Mouse (Mus musculus) layer of hippocampus, adult 2 months (tissue): ENCODE measurements around the gene Grasp. TPM values are rescaled to one million over a fixed set of nuclear protein-coding genes. Genes with fewer than 3 reads are reported as not detected.

Experiments
- DNase-seq, 2 experiments: peaks; one replicate each; pipeline ENCODE4 v3.0.0; 2022; ENCODE audit warnings: low spot score in 2 of 2
- H3K27ac ChIP-seq: fragments of 200-600 bp; 2 replicates; pipeline ENCODE4 v1.8.1; 2022
- H3K4me3 ChIP-seq: fragments of 200-600 bp; 2 replicates; pipeline ENCODE4 v1.8.1; 2022; ENCODE audit warnings: mild to moderate bottlenecking
- CTCF ChIP-seq: fragments of 200-600 bp; conservative IDR thresholded peaks from 2 replicates; pipeline ENCODE4 v1.8.1; 2022; ENCODE audit warnings: antibody characterized with exemption, mild to moderate bottlenecking, moderate library complexity
- total RNA-seq, 2 experiments: library from RNA; stranded (reverse); gene quantifications; 2 replicates each; pipeline ENCODE4 v1.2.3; 2021

Grasp gene
- total RNA-seq, 2 experiments from 2014 or later, result 79.5 to 82.7 TPM

DNA sequence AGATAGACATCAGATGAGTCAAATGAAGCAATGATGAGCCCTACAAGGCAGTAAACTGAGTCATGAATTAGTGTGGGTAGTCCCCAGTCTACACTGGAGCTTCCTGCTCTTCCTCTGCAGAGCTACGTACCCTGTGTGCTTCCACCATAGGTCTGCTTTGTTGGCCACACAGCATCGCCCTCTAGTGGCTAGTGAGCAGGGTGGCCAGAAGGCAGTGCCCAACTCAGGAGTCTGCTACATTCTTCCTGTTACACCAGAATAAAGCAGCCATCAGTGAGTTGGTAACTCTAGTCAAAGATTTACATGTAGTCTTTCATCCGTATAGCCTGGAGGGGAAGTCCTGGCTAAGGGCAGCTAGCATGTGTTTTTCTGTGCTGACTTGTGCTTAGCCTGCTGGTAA, 25.8 kb upstream of the Grasp start:
- DNase-seq, result peak; percentile 75 to 77

GRCm38 (mm10) chr15:101198850-101199249, 25.1 kb upstream of the Grasp start:
- peak; percentile 58 for TF ChIP-seq CTCF
- DNase-seq, result no peak

More for the DNA sequence above, 25.8 kb upstream of the Grasp start:
- H3K27ac ChIP-seq, result no peak overlapping the region
- peak; percentile 98 for TF ChIP-seq CTCF
- H3K4me3 ChIP-seq, result no peak overlapping the region

DNA sequence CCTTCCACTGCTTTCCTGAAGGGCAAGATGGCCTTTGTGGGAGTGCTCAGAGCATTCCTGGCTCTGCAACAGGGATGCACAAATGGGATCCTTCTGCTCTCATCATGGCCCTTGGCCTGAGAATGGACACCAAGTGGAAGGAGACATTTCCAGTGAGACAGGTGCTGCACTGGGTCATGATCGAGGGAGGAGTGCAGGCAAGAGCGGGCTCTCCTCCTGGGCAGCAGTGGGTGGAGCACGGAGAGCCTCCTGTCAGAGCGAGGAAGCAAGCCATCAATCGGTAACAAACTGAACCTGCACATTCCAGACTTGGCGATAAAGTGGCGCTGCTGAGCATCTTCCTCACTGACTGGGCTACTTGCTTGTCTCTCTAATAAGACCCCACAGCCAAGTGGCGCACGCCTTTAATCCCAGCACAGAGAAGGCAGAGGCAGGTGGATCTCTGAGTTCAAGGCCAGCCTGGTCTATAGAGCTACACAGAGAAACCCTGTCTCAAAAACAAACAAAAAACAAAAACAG, 23.2 kb upstream of the Grasp start:
- Histone ChIP-seq H3K4me3 (no peak overlapping the region), H3K27ac (no peak overlapping the region)
- TF ChIP-seq CTCF, result no peak
- no peak for DNase-seq

More at GRCm38 (mm10) chr15:101198850-101199249, 25.1 kb upstream of the Grasp start:
- H3K27ac ChIP-seq, result no peak overlapping the region
- no peak overlapping the region for H3K4me3 ChIP-seq

DNA sequence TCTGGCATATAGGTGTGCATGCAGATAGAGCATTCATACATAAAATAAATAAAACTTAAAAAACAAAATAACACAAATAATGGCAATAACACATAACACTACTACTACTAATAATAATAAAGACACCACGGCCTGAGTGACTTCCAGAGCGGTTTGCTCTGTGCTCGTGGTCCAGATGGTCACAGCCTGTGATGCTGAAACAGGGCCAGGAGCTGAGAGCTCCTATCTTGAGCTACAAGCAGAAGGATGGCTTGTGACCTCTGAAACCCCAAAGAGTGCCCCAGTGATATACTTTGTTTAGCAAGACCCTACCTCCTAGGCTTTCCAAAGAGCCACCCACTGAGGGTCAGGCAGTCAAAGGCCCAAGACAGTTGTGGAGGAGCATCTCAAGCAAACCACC, 22.6 kb upstream of the Grasp start:
- no peak overlapping the region for H3K4me3 ChIP-seq
- H3K27ac ChIP-seq, result no peak overlapping the region
- no peak for DNase-seq
- TF ChIP-seq CTCF, result no peak

DNA sequence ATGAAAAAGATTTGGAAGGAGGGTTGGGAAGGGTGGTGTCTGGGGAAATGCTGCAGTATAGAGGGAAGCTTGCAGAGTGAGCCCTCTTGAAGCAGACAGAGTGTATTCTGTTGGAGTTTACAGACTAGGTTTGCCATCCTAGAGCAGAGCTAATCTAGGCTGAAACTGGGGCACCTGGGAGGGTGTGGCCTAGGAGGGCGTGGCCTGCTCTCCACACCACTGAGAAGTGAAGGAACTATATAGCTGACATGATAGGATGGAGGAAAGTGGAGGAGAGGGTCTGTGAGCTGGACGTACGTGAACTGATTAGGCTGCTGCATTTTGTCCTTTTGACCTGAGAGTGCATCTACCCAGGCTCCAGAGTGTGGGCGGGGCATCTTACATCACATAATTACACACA, 20.3 kb upstream of the Grasp start:
- Histone ChIP-seq H3K27ac (no peak overlapping the region), H3K4me3 (no peak overlapping the region)
- no peak for TF ChIP-seq CTCF
- no peak for DNase-seq

GRCm38 (mm10) chr15:101204781-101205180, 19.2 kb upstream of the Grasp start:
- no peak overlapping the region for H3K4me3 ChIP-seq
- TF ChIP-seq CTCF, result no peak
- H3K27ac ChIP-seq, result no peak overlapping the region
- DNase-seq, result no peak

DNA sequence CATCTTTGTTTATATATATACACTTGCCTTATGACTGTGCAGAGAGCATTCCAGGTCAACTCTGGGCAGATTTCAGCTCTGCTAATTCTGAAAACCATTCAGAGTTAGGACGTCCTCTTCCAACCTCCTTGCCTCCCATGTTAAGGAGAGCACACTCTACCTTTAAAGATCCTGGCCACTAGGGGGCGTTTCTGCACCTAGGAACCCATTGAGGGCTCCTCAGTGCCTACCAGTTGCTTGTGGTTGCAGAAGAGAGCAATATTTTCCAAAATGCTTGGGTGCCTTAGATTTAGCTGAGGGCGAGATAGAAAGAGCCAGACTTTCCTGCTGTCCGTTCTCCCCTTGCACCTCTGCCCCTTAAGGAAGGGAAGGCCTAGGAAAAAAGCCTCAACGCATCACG, 13.8 kb upstream of the Grasp start:
- no peak overlapping the region for H3K27ac ChIP-seq
- DNase-seq, result peak in 1 of 2 experiments; percentile 75
- peak; percentile 86 for TF ChIP-seq CTCF
- no peak overlapping the region for H3K4me3 ChIP-seq

- Histone ChIP-seq H3K4me3 (no peak overlapping the region), H3K27ac (no peak overlapping the region)
- no peak for DNase-seq
- TF ChIP-seq CTCF, result no peak
Observed at GRCm38 (mm10) chr15:101210998-101211613, 12.9 kb upstream of the Grasp start.

- DNase-seq, result no peak
- TF ChIP-seq CTCF, result no peak
- Histone ChIP-seq H3K4me3 (no peak overlapping the region), H3K27ac (no peak overlapping the region; the same call in 1 of the 2 replicates)
Observed at GRCm38 (mm10) chr15:101212435-101212834, 11.6 kb upstream of the Grasp start.

DNA sequence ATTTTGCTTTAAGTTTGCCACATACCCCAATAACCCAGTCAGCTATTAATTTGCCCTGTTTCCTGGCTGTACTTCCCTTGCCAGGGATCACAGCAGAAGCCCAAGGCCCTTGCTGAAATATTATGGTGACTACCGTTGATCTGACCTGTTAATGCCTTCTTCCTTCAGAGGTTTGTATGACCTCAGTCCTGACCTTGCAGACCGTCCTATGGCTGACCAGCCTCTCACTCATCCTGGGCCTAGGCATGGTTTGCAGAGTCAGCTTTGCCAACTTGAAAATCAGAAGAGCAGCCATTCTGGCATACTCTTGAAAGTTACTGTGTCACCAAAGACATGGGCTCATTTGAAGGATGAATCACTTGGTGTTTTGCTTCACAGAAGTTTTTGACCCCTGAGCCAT, 8.9 kb upstream of the Grasp start:
- Histone ChIP-seq H3K4me3 (no peak overlapping the region), H3K27ac (no peak overlapping the region)
- no peak for TF ChIP-seq CTCF
- no peak for DNase-seq

DNA sequence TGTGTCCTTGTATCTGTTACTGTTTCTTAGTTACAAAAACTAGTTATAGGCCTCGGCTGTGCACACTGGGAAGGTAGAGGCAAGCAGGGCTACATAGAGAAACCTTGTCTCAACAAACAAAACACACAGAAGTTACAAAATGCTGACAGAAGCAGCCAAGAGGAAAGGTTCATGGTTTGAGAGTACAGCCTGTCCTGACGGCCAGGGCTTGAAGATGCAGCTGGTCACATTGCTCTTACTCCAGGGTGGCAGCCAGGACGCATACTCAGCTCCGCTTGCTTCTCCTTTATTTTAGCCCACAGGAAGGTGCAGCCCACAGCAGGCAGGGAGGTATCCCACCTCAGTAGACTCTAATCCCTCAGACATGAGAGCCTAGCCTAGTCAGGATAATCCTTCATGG, 8.0 kb upstream of the Grasp start:
- H3K4me3 ChIP-seq, result no peak overlapping the region
- DNase-seq, result no peak
- no peak overlapping the region for H3K27ac ChIP-seq
- TF ChIP-seq CTCF, result no peak

- DNase-seq, result no peak
- H3K4me3 ChIP-seq, result no peak overlapping the region
- peak overlapping the region; percentile 46; the same call in 1 of the 2 replicates for H3K27ac ChIP-seq
- no peak for TF ChIP-seq CTCF
Observed at GRCm38 (mm10) chr15:101220905-101221297, 3.1 kb upstream of the Grasp start.

- H3K27ac ChIP-seq, result peak overlapping the region; percentile 94
- peak; percentile 90 to 94 for DNase-seq
- TF ChIP-seq CTCF, result peak; percentile 99
- peak overlapping the region; percentile 15; the same call in 1 of the 2 replicates for H3K4me3 ChIP-seq
Observed at GRCm38 (mm10) chr15:101221298-101222104, 2.5 kb upstream of the Grasp start.
